Mouse (Mus musculus) ES-Bruce4 (cell line): ENCODE measurements around the gene Cfap20.

Source experiments
- CTCF ChIP-seq: IDR thresholded peaks from one replicate; pipeline ENCODE4 v1.8.1; 2011; ENCODE audit warnings: low read depth, low read length
- POLR2A ChIP-seq: IDR thresholded peaks from one replicate; pipeline ENCODE4 v1.8.1; 2011; ENCODE audit warnings: low read length; ENCODE audit not compliant: insufficient read depth

DNA sequence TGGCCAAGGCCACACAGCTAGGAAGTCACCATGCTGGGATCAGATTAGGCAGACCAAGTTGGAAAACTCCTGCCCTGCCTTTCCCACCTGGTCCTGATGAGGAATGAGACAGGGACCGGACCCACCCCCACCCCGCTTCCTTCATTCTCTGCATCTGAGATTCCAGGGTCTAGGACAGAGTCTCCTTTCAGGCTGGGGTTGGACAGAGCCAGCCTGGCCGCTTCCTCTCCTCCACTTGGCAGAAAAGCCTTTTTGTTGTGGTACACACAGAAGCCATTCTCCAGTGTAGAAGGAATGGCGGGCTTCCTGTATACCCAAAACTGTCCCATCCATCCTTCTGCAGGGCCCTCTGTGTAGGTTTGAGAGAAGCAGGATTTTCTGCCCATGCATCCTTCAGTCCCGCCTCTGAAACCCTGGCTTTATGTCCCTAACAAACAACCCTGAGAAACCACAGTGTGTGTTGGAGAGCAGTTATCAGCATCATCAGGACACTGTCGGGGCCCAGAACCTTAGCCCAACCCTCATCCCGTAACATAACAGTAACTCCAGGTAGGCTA lies 59.2 kb downstream of the Cfap20 start:
- TF ChIP-seq POLR2A (no peak), CTCF (no peak)
